ENCODE assay signal across 8 mouse cellular contexts in the genomic region with DNA sequence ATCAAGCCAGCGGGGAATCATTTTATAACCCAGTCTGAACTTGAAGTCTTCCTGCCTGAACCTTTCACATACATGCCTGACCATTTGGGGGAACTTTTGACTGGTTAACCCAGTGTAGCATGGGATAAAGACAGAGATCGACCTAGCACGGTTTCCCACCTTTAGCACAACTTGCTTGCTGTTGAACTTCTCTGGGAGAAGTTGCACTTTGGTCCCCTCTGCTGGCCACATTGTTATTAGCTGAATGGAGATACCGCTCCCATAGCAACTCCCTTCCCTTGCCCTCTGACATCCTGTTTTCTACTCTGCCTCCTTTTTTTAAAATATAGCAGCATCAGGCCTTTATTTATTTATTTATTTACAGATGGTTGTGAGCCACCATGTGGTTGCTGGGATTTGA. TPM values are rescaled to one million over a fixed set of nuclear protein-coding genes. Genes with fewer than 3 reads are reported as not detected.
DNase-seq lines count a peak whose midpoint lies in the region; ATAC-seq lines count a peak whose summit lies in the region.

No protein-coding gene starts in this region.

- H3K27me3 ChIP-seq in embryonic facial prominence, embryonic 11.5 days (ENCODE audit: control insufficient read depth, insufficient read depth, low read length) = no peaks in the 10 kb centered on the region
- H3K27me3 ChIP-seq in liver, embryonic 11.5 days (replicated peaks; ENCODE audit: control insufficient read depth, insufficient read depth, low read length) = no peaks in the 10 kb centered on the region

- no peaks in the 10 kb centered on the region for H3K36me3 ChIP-seq in embryonic facial prominence, embryonic 11.5 days (replicated peaks; ENCODE audit: control insufficient read depth, insufficient read depth, low read depth, low read length)
- H3K36me3 ChIP-seq in liver, embryonic 11.5 days (ENCODE audit: control insufficient read depth, insufficient read depth, low read length) = no peaks in the 10 kb centered on the region

- peak; percentile 41 to 67 for DNase-seq in left cerebral cortex, postnatal 14 days (ENCODE audit: low spot score in 2 of 2)
- DNase-seq in left cerebral cortex, postnatal 36 days (ENCODE audit: low spot score in 2 of 2) = no peak
- DNase-seq in T-cell, adult 2 months (ENCODE audit: low spot score) = peak; percentile 79
- DNase-seq in embryonic facial prominence, embryonic 11.5 days (ENCODE audit: low spot score) = peak; percentile 72
- peak; percentile 89 for DNase-seq in induced T-regulatory cell, adult 2 months (ENCODE audit: low read depth)
- peak; percentile 51 for DNase-seq in liver, embryonic 11.5 days (ENCODE audit: low spot score)
- peak; percentile 77 for DNase-seq in retina, embryonic 14.5 days (ENCODE audit: low spot score)
- DNase-seq in thymus, postnatal 4 days = peak; percentile 90

- no peak for ATAC-seq in embryonic facial prominence, embryonic 11.5 days (replicated peaks; ENCODE audit: insufficient number of reproducible peaks, low FRiP score, low TSS enrichment, low read depth)
- ATAC-seq in liver, embryonic 11.5 days (replicated peaks; ENCODE audit: low FRiP score) = no peak

- no peaks in the 10 kb centered on the region for H3K9me3 ChIP-seq in embryonic facial prominence, embryonic 11.5 days (replicated peaks; ENCODE audit: control insufficient read depth, low read length)
- H3K9me3 ChIP-seq in liver, embryonic 11.5 days (ENCODE audit: control insufficient read depth, low read length) = no peaks in the 10 kb centered on the region

- 0 out of 2 replicates have a peak, but pooled peaks cover 2% of the 10 kb centered on the region for H3K4me1 ChIP-seq in embryonic facial prominence, embryonic 11.5 days (ENCODE audit: control insufficient read depth, insufficient read depth, low read length)
- peaks cover 10% of the 10 kb centered on the region for H3K4me1 ChIP-seq in liver, embryonic 11.5 days (replicated peaks; ENCODE audit: control insufficient read depth, insufficient read depth, low read length)

- no peak overlapping the region for H3K27ac ChIP-seq in embryonic facial prominence, embryonic 11.5 days (replicated peaks; ENCODE audit: low read depth, low read length)
- no peak overlapping the region for H3K27ac ChIP-seq in liver, embryonic 11.5 days (ENCODE audit: low read depth, low read length)

- no peak overlapping the region for H3K4me3 ChIP-seq in embryonic facial prominence, embryonic 11.5 days (ENCODE audit: low read depth, low read length)
- no peak overlapping the region for H3K4me3 ChIP-seq in liver, embryonic 11.5 days (ENCODE audit: low read depth, low read length)

- intact Hi-C loops in left cerebral cortex, postnatal 14 days (cut with DNase I) = loop anchor here (1.0 to 5.0 kb wide), 3 partner anchors 54 to 92 kb away; partner anchors contain the start of genes Arrb2 and Med11
- intact Hi-C loops in left cerebral cortex, postnatal 36 days (cut with DNase I) = loop anchor here (5.0 kb wide), 3 partner anchors 54 to 94 kb away; partner anchors contain the start of genes Arrb2, Med11 and Pelp1

- H3K9ac ChIP-seq in embryonic facial prominence, embryonic 11.5 days (replicated peaks; ENCODE audit: low read length) = no peak overlapping the region
- H3K9ac ChIP-seq in liver, embryonic 11.5 days (ENCODE audit: low read depth, low read length) = no peak overlapping the region

- no peak overlapping the region for H3K4me2 ChIP-seq in embryonic facial prominence, embryonic 11.5 days (ENCODE audit: low read depth, low read length)
- peak overlapping the region; percentile 36; the same call in 1 of the 2 replicates for H3K4me2 ChIP-seq in liver, embryonic 11.5 days

- 30% methylated on average over 4 of the region's 4 CpGs for WGBS in embryonic facial prominence, embryonic 11.5 days
- 23% methylated on average over 4 of the region's 4 CpGs for WGBS in liver, embryonic 11.5 days

RNA-seq across cellular contexts. Expression of gene Tm4sf5, which starts 1.3 kb away (rescaled TPM):
- total RNA-seq in left cerebral cortex, postnatal 14 days (2021) = under 1 TPM in 1 of 2 experiments, not detected in 1; 0.87 TPM
- total RNA-seq in left cerebral cortex, postnatal 36 days (2021) = not detected
- polyA plus RNA-seq in embryonic facial prominence, embryonic 11.5 days (2014; fragmentation: Nextera tagmentation; extraction: Ambion mirVana) = 0.36 TPM in 1 of 2 replicates, not detected in the other
- polyA plus RNA-seq in liver, embryonic 11.5 days (2014; fragmentation: Nextera tagmentation; extraction: Ambion mirVana) = 5.5 TPM in 2 replicates

RNA-seq across cellular contexts. Expression of gene Vmo1, which starts 8.0 kb away (rescaled TPM):
- not detected for total RNA-seq in left cerebral cortex, postnatal 14 days (2021)
- total RNA-seq in left cerebral cortex, postnatal 36 days (2021) = not detected
- polyA plus RNA-seq in embryonic facial prominence, embryonic 11.5 days (2014; fragmentation: Nextera tagmentation; extraction: Ambion mirVana) = 0.45 TPM in 1 of 2 replicates, not detected in the other
- 0.39 and 0.80 TPM in 2 replicates for polyA plus RNA-seq in liver, embryonic 11.5 days (2014; fragmentation: Nextera tagmentation; extraction: Ambion mirVana)

RNA-seq across cellular contexts. Expression of gene Gltpd2, which starts 12.6 kb away (rescaled TPM):
- not detected for total RNA-seq in left cerebral cortex, postnatal 14 days (2021)
- not detected for total RNA-seq in left cerebral cortex, postnatal 36 days (2021)
- polyA plus RNA-seq in embryonic facial prominence, embryonic 11.5 days (2014; fragmentation: Nextera tagmentation; extraction: Ambion mirVana) = 0.46 TPM in 1 of 2 replicates, not detected in the other
- polyA plus RNA-seq in liver, embryonic 11.5 days (2014; fragmentation: Nextera tagmentation; extraction: Ambion mirVana) = 20.2 and 20.5 TPM in 2 replicates

RNA-seq across cellular contexts. Expression of gene Psmb6, which starts 18.8 kb away (rescaled TPM):
- 100 to 1,000 TPM; 181 to 196 TPM for total RNA-seq in left cerebral cortex, postnatal 14 days (2021)
- 100 to 1,000 TPM; 164 to 187 TPM for total RNA-seq in left cerebral cortex, postnatal 36 days (2021)
- polyA plus RNA-seq in embryonic facial prominence, embryonic 11.5 days (2014; fragmentation: Nextera tagmentation; extraction: Ambion mirVana) = 827 and 878 TPM in 2 replicates
- 619 and 649 TPM in 2 replicates for polyA plus RNA-seq in liver, embryonic 11.5 days (2014; fragmentation: Nextera tagmentation; extraction: Ambion mirVana)

RNA-seq across cellular contexts. Expression of gene Gm40193, which starts 26.4 kb away (rescaled TPM):
- not detected for total RNA-seq in left cerebral cortex, postnatal 14 days (2021)
- not detected for total RNA-seq in left cerebral cortex, postnatal 36 days (2021)
- not detected in 2 replicates for polyA plus RNA-seq in embryonic facial prominence, embryonic 11.5 days (2014; fragmentation: Nextera tagmentation; extraction: Ambion mirVana)
- polyA plus RNA-seq in liver, embryonic 11.5 days (2014; fragmentation: Nextera tagmentation; extraction: Ambion mirVana) = not detected in 2 replicates

Comparison
In these comparisons a context has a peak if more than half of its experiments do, and no peak if none do; other contexts are left out.
1. DNase-seq: peak in left cerebral cortex, postnatal 14 days (2 of 2), T-cell, adult 2 months (single experiment), embryonic facial prominence, embryonic 11.5 days (single experiment), induced T-regulatory cell, adult 2 months (single experiment), liver, embryonic 11.5 days (single experiment), retina, embryonic 14.5 days (single experiment) and thymus, postnatal 4 days (single experiment); none in left cerebral cortex, postnatal 36 days (0 of 2).